Mouse (Mus musculus) c-Kit-negative CD71-positive TER-119-positive erythroid progenitor cells, embryonic 14.5 days (primary cell): ENCODE results near the gene Sppl2c.

Experiments used
- DNase-seq: peaks from one replicate; pipeline ENCODE4 v3.0.0-alpha.2; 2013; ENCODE audit warnings: low read depth, low spot score

The Sppl2c gene

GRCm38 (mm10) chr11:104237958-104238747, 52.0 kb downstream of the Sppl2c start:
- no peak for DNase-seq
